Mouse (Mus musculus) forebrain, embryonic 13.5 days (tissue): ENCODE measurements at regions not wholly inside any gene's neighbourhood (a gene's known extent, or its start where the extent isn't known, plus 50 kb on each side); places are given as distances from the start of the nearest gene placed in this dataset.

Experiments used
- ATAC-seq: fragments of 200-750 bp; cut with Nextera tagmentation; 2 replicates; pipeline ENCODE4 v1.8.0; 2017
- H3K27ac ChIP-seq: fragments of 300-500 bp; sonication (generic); 2 replicates; pipeline ENCODE4 v1.5.1; 2015; ENCODE audit warnings: inconsistent platforms, mild to moderate bottlenecking, moderate library complexity
- H3K27me3 ChIP-seq: fragments of 300-500 bp; sonication (generic); 2 replicates; pipeline ENCODE4 v1.6.1; 2015; ENCODE audit warnings: mild to moderate bottlenecking, inconsistent platforms
- H3K36me3 ChIP-seq: fragments of 300-500 bp; sonication (generic); 2 replicates; pipeline ENCODE4 v1.6.1; 2015; ENCODE audit warnings: mild to moderate bottlenecking, inconsistent platforms; ENCODE audit not compliant: poor library complexity, severe bottlenecking
- H3K4me1 ChIP-seq: fragments of 300-500 bp; sonication (generic); 2 replicates; pipeline ENCODE4 v1.6.1; 2015; ENCODE audit warnings: inconsistent platforms
- H3K4me2 ChIP-seq: fragments of 300-500 bp; sonication (generic); 2 replicates; pipeline ENCODE4 v1.6.1; 2015; ENCODE audit warnings: inconsistent platforms, mild to moderate bottlenecking, moderate library complexity
- H3K4me3 ChIP-seq: fragments of 300-500 bp; sonication (generic); 2 replicates; pipeline ENCODE4 v1.5.1; 2015; ENCODE audit warnings: mild to moderate bottlenecking, inconsistent platforms
- H3K9ac ChIP-seq: fragments of 300-500 bp; sonication (generic); 2 replicates; pipeline ENCODE4 v1.6.1; 2015; ENCODE audit warnings: mild to moderate bottlenecking, inconsistent platforms
- H3K9me3 ChIP-seq: fragments of 300-500 bp; sonication (generic); replicated peaks from 2 replicates; pipeline ENCODE4 v1.6.1; 2016; ENCODE audit warnings: inconsistent platforms
- WGBS: fragments of 180-500 bp; shearing (Covaris S2); methylation state at CpG from one replicate; pipeline ENCODE4 v1.1.7; 2015; 5-methylcytosine and 5-hydroxymethylcytosine counted together

GRCm38 (mm10) chr10:42091546-42092168 is 73.4 kb upstream of the Armc2 start:
- Histone ChIP-seq H3K27ac (no peak overlapping the region), H3K4me3 (no peak overlapping the region), H3K4me1 (peaks cover 12% of the 10 kb centered on the region), H3K9ac (no peak overlapping the region), H3K9me3 (no peaks in the 10 kb centered on the region), H3K36me3 (no peaks in the 10 kb centered on the region), H3K4me2 (no peak overlapping the region), H3K27me3 (0 out of 2 replicates have a peak, but pooled peaks cover 2% of the 10 kb centered on the region)
- ATAC-seq: no peak
- WGBS: 85% methylated on average over 11 of the region's 11 CpGs

GRCm38 (mm10) chr10:42090806-42091205 is 72.6 kb upstream of the Armc2 start:
- Histone ChIP-seq H3K36me3 (no peaks in the 10 kb centered on the region), H3K4me3 (no peak overlapping the region), H3K9ac (no peak overlapping the region), H3K4me1 (peaks cover 12% of the 10 kb centered on the region), H3K27ac (no peak overlapping the region), H3K4me2 (no peak overlapping the region), H3K27me3 (0 out of 2 replicates have a peak, but pooled peaks cover 2% of the 10 kb centered on the region), H3K9me3 (no peaks in the 10 kb centered on the region)
- ATAC-seq: no peak
- 92% methylated on average over 7 of the region's 7 CpGs for WGBS

DNA sequence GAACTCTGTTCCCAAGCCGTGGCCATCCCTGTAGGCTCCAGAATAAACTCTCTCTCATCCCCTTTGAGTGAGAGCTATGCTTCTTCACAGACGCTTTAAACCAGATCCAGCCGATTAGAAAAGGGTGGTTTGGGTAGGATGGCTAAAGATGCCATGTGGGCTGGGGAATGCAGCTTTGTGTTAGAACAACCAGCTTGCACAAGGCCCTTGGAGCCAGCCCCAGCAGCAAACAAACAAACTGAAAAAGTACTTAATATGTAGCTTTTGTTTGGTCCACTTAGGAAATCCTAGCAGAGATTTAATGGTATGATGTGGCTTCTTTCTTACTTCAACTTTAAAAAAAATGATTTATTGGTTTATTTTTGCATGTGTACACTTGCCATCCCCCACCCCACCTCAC is 71.9 kb upstream of the Armc2 start:
- peaks cover 12% of the 10 kb centered on the region for H3K4me1 ChIP-seq
- no peak overlapping the region for H3K9ac ChIP-seq
- no peaks in the 10 kb centered on the region for H3K36me3 ChIP-seq
- ATAC-seq: no peak
- 0 out of 2 replicates have a peak, but pooled peaks cover 2% of the 10 kb centered on the region for H3K27me3 ChIP-seq
- no peak overlapping the region for H3K4me3 ChIP-seq
- 29% methylated on average over 3 of the region's 3 CpGs for WGBS
- H3K9me3 ChIP-seq: no peaks in the 10 kb centered on the region
- no peak overlapping the region for H3K4me2 ChIP-seq
- no peak overlapping the region for H3K27ac ChIP-seq

- H3K27me3 ChIP-seq: 0 out of 2 replicates have a peak, but pooled peaks cover 2% of the 10 kb centered on the region
- H3K36me3 ChIP-seq: no peaks in the 10 kb centered on the region
- H3K27ac ChIP-seq: no peak overlapping the region
- H3K4me2 ChIP-seq: no peak overlapping the region
- H3K4me3 ChIP-seq: no peak overlapping the region
- no peak overlapping the region for H3K9ac ChIP-seq
- ATAC-seq: no peak
- peaks cover 12% of the 10 kb centered on the region for H3K4me1 ChIP-seq
- no peaks in the 10 kb centered on the region for H3K9me3 ChIP-seq
- 30% methylated on average over 5 of the region's 5 CpGs for WGBS
These were observed 71.4 kb upstream of the Armc2 start for GRCm38 (mm10) chr10:42089686-42090085.

DNA sequence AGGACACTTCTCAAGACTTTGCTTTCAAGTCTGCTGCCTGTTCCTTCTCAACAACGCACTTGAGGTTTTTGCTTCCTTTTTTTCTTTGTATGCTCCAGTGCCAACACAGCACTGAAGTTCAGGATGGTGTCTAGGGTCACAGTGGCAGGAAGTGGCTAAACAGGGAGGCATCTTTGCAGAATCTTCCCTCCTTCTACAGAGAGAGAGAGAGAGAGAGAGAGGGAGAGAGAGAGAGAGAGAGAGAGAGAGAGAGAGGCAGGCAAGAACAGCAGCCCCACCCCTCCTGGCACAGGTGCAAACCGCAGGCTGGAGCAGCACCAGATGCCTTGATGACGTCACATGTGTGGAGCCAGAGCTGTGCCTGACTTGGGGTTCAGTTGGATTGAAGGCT is 71.0 kb upstream of the Armc2 start:
- WGBS: 22% methylated on average over 3 of the region's 3 CpGs
- H3K9me3 ChIP-seq: no peaks in the 10 kb centered on the region
- H3K9ac ChIP-seq: no peak overlapping the region
- no peak overlapping the region for H3K27ac ChIP-seq
- H3K36me3 ChIP-seq: no peaks in the 10 kb centered on the region
- no peak overlapping the region for H3K4me3 ChIP-seq
- peaks cover 12% of the 10 kb centered on the region for H3K4me1 ChIP-seq
- no peak overlapping the region for H3K4me2 ChIP-seq
- 0 out of 2 replicates have a peak, but pooled peaks cover 2% of the 10 kb centered on the region for H3K27me3 ChIP-seq
- peak; percentile 58; the same call in 1 of the 2 replicates for ATAC-seq

DNA sequence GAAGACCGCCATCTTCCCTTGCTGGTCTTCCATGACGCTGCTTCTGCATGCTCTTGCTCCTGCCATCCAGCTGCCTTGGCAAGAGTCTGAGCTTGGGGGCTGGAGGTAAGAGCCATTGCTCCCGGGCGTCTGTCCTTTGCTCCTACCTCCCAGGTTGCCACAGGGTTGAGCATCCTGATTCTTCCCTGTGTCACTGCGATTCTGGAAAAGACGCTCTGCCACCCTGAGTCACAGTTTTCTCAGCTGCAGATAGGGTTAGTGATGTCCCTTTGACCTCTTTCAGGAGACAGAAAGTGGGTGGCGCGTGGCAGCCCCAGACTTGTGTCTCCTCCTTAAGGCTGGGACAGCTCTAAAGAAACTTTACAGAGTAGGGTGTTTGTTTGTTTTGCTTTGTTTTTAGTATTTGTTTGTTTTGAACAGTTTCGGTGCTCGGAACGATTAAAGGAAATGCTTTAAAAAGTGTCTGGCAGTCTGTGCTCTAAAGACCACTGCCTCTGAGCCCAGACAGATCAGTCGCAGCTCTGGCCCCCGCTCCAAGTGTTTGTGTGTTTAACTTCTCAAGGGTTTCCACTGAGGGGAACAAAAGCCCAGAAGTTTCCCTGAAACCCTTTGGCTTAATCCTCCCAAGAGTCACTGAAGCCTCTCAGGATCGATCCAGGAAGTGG is 70.5 kb upstream of the Armc2 start:
- Histone ChIP-seq H3K27ac (no peak overlapping the region), H3K4me3 (no peak overlapping the region), H3K9ac (no peak overlapping the region), H3K4me1 (peaks cover 12% of the 10 kb centered on the region), H3K4me2 (no peak overlapping the region), H3K27me3 (0 out of 2 replicates have a peak, but pooled peaks cover 2% of the 10 kb centered on the region), H3K36me3 (no peaks in the 10 kb centered on the region), H3K9me3 (no peaks in the 10 kb centered on the region)
- no peak for ATAC-seq
- 62% methylated on average over 14 of the region's 14 CpGs for WGBS

GRCm38 (mm10) chr10:42087906-42088305 is 69.7 kb upstream of the Armc2 start:
- H3K36me3 ChIP-seq: no peaks in the 10 kb centered on the region
- H3K9ac ChIP-seq: no peak overlapping the region
- H3K27ac ChIP-seq: no peak overlapping the region
- H3K4me2 ChIP-seq: no peak overlapping the region
- no peaks in the 10 kb centered on the region for H3K9me3 ChIP-seq
- 91% methylated on average over 3 of the region's 3 CpGs for WGBS
- H3K27me3 ChIP-seq: no peaks in the 10 kb centered on the region
- peaks cover 12% of the 10 kb centered on the region for H3K4me1 ChIP-seq
- ATAC-seq: no peak
- H3K4me3 ChIP-seq: no peak overlapping the region

- Histone ChIP-seq H3K4me1 (peaks cover 12% of the 10 kb centered on the region), H3K36me3 (no peaks in the 10 kb centered on the region), H3K27me3 (no peaks in the 10 kb centered on the region), H3K9ac (no peak overlapping the region), H3K9me3 (no peaks in the 10 kb centered on the region), H3K4me2 (no peak overlapping the region), H3K4me3 (no peak overlapping the region), H3K27ac (no peak overlapping the region)
- no peak for ATAC-seq
- WGBS: 96% methylated on average over 10 of the region's 10 CpGs
These were observed 68.4 kb upstream of the Armc2 start for GRCm38 (mm10) chr10:42086691-42087090.

DNA sequence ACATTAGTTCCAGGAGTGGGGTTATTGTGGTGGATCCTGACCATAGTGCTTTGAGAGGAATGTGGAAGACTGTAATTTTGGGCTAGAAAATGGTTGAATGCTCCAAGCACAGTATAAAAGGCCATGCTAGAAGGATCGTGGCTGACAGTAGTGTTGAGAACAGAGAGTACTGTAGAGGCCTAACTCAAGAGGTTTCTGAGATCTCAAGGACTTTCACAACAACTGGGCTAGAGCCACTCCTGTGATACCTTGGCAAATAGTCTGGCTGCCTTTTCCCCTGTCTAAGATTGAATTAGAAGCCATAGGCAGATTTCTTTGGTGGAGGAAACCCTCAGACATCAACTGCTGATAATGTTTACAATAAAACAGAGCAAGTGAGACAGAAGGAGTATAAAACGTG is 67.1 kb upstream of the Armc2 start:
- no peak overlapping the region for H3K4me3 ChIP-seq
- ATAC-seq: no peak
- H3K27ac ChIP-seq: no peak overlapping the region
- H3K27me3 ChIP-seq: no peaks in the 10 kb centered on the region
- H3K9me3 ChIP-seq: no peaks in the 10 kb centered on the region
- H3K36me3 ChIP-seq: no peaks in the 10 kb centered on the region
- H3K9ac ChIP-seq: no peak overlapping the region
- H3K4me1 ChIP-seq: peaks cover 12% of the 10 kb centered on the region
- H3K4me2 ChIP-seq: no peak overlapping the region
- 80% methylated on average over 2 of the region's 2 CpGs for WGBS

DNA sequence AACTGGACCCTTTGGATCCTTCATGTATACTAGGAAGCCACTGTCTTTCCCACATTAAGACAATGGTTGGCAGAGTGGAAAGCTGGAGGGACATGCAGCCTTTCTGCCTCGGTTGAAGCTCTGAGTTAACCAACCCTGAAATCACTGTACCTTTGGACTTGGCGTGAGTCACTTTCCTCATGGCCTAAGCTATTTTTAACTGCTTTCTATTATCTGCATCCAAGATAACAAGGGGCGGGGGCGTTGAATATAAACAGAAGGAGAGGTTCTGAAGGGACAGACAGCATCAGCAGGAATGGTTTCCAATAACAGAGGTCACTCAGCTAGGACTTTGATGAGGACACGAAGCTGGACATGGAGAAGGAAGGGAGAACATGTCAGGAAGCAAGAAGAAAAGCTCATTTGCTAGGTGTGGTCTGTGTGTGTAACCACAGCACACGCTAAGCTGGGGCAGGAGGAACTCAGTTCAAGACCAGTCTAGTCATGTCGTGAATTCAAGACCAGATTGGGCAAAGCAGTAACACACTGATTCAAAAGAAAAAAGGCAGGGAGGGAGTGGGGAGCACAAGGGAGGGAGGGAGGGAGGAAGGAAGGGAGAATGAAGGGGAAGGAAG is 64.1 kb upstream of the Armc2 start:
- no peaks in the 10 kb centered on the region for H3K9me3 ChIP-seq
- 72% methylated on average over 7 of the region's 7 CpGs for WGBS

GRCm38 (mm10) chr10:42079775-42080174 is 61.5 kb upstream of the Armc2 start:
- ATAC-seq: no peak
- Histone ChIP-seq H3K4me2 (no peak overlapping the region), H3K9me3 (no peaks in the 10 kb centered on the region), H3K4me1 (no peaks in the 10 kb centered on the region), H3K4me3 (no peak overlapping the region), H3K27me3 (no peaks in the 10 kb centered on the region), H3K9ac (no peak overlapping the region), H3K27ac (no peak overlapping the region), H3K36me3 (no peaks in the 10 kb centered on the region)

More for the DNA sequence above, 64.1 kb upstream of the Armc2 start:
- no peak for ATAC-seq
- Histone ChIP-seq H3K36me3 (no peaks in the 10 kb centered on the region), H3K4me2 (no peak overlapping the region), H3K9ac (no peak overlapping the region), H3K4me1 (no peaks in the 10 kb centered on the region), H3K4me3 (no peak overlapping the region), H3K27ac (no peak overlapping the region), H3K27me3 (no peaks in the 10 kb centered on the region)

GRCm38 (mm10) chr10:42076711-42077110 is 58.5 kb upstream of the Armc2 start:
- no peak for ATAC-seq

More at GRCm38 (mm10) chr10:42076711-42077110, 58.5 kb upstream of the Armc2 start:
- Histone ChIP-seq H3K4me3 (no peak overlapping the region), H3K4me1 (peaks cover 10% of the 10 kb centered on the region), H3K27me3 (0 out of 2 replicates have a peak, but pooled peaks cover 4% of the 10 kb centered on the region), H3K4me2 (no peak overlapping the region), H3K9me3 (no peaks in the 10 kb centered on the region), H3K36me3 (no peaks in the 10 kb centered on the region), H3K9ac (no peak overlapping the region), H3K27ac (no peak overlapping the region)
- WGBS: 80% methylated on average over 4 of the region's 4 CpGs
